Mouse (Mus musculus) embryonic facial prominence, embryonic 14.5 days (tissue): ENCODE data around the gene Coro7. TPM values are rescaled to one million over a fixed set of nuclear protein-coding genes. Genes with fewer than 3 reads are reported as not detected.

Experiments
- ATAC-seq: fragments of 200-750 bp; cut with Nextera tagmentation; 2 replicates; pipeline ENCODE4 v1.8.0; 2017; ENCODE audit warnings: low read depth, moderate number of reproducible peaks, moderate TSS enrichment
- DNase-seq: peaks from one replicate; pipeline ENCODE4 v3.0.0-alpha.2; 2015; ENCODE audit warnings: low spot score
- H3K27ac ChIP-seq: fragments of 300-500 bp; sonication (generic); replicated peaks from 2 replicates; pipeline ENCODE4 v1.5.1; 2014; ENCODE audit warnings: low read depth, mild to moderate bottlenecking, low read length, moderate library complexity
- H3K27me3 ChIP-seq: fragments of 300-500 bp; sonication (generic); replicated peaks from 2 replicates; pipeline ENCODE4 v1.6.1; 2014; ENCODE audit warnings: low read length; ENCODE audit not compliant: control insufficient read depth, insufficient read depth
- H3K36me3 ChIP-seq: fragments of 300-500 bp; sonication (generic); 2 replicates; pipeline ENCODE4 v1.6.1; 2014; ENCODE audit warnings: low read length, mixed read lengths; ENCODE audit not compliant: control insufficient read depth, insufficient read depth
- H3K4me1 ChIP-seq: fragments of 300-500 bp; sonication (generic); 2 replicates; pipeline ENCODE4 v1.6.1; 2014; ENCODE audit warnings: antibody characterized with exemption, low read length; ENCODE audit not compliant: control insufficient read depth, insufficient read depth
- H3K4me2 ChIP-seq: fragments of 300-500 bp; sonication (generic); 2 replicates; pipeline ENCODE4 v1.6.1; 2014; ENCODE audit warnings: low read depth, mild to moderate bottlenecking, low read length, moderate library complexity, mixed read lengths
- H3K4me3 ChIP-seq: fragments of 300-500 bp; sonication (generic); 2 replicates; pipeline ENCODE4 v1.5.1; 2014; ENCODE audit warnings: low read depth, mild to moderate bottlenecking, low read length
- H3K9ac ChIP-seq: fragments of 300-500 bp; sonication (generic); 2 replicates; pipeline ENCODE4 v1.6.1; 2014; ENCODE audit warnings: low read depth, mild to moderate bottlenecking, low read length, moderate library complexity, mixed read lengths
- H3K9me3 ChIP-seq: fragments of 300-500 bp; sonication (generic); 2 replicates; pipeline ENCODE4 v1.6.1; 2016; ENCODE audit warnings: low read length; ENCODE audit not compliant: control insufficient read depth
- WGBS: fragments of 180-500 bp; shearing (Covaris S2); extraction: QIAGEN DNeasy Blood & Tissue Kit; methylation state at CpG from one replicate; pipeline ENCODE4 v1.1.7; 2014; 5-methylcytosine and 5-hydroxymethylcytosine counted together
- polyA plus RNA-seq: library from polyadenylated mRNA; unstranded; fragments of >200 nt; fragmentation: Nextera tagmentation; extraction: Ambion mirVana; gene quantifications from 2 replicates; pipeline ENCODE4 v1.2.1, GENCODE M21; 2014

The Coro7 gene
- polyA plus RNA-seq, 1 experiment from 2014 or later, result 11.5 TPM

GRCm38 (mm10) chr16:4649211-4649610 is 30.4 kb downstream of the Coro7 start:
- peaks cover 58% of the 10 kb centered on the region for H3K4me1 ChIP-seq
- no peak overlapping the region for H3K4me2 ChIP-seq
- no peak overlapping the region for H3K4me3 ChIP-seq
- H3K27ac ChIP-seq, result no peak overlapping the region
- peaks cover 49% of the 10 kb centered on the region for H3K36me3 ChIP-seq
- ATAC-seq, result no peak
- H3K27me3 ChIP-seq, result no peaks in the 10 kb centered on the region
- 0 out of 2 replicates have a peak overlapping the region, but pooled peaks have one; percentile 14 for H3K9ac ChIP-seq
- H3K9me3 ChIP-seq, result no peaks in the 10 kb centered on the region
- DNase-seq, result no peak
- 87% methylated on average over 5 of the region's 5 CpGs for WGBS

- no peak for ATAC-seq
- peaks cover 52% of the 10 kb centered on the region for H3K36me3 ChIP-seq
- WGBS, result 88% methylated on average over 28 of the region's 28 CpGs
Measured at GRCm38 (mm10) chr16:4648416-4649023, 31.1 kb downstream of the Coro7 start.

GRCm38 (mm10) chr16:4647651-4648141 is 31.9 kb downstream of the Coro7 start:
- Histone ChIP-seq H3K9me3 (no peaks in the 10 kb centered on the region), H3K4me2 (peak overlapping the region; percentile 33; the same call in 1 of the 2 replicates), H3K27me3 (no peaks in the 10 kb centered on the region), H3K36me3 (peaks cover 54% of the 10 kb centered on the region), H3K4me1 (peaks cover 67% of the 10 kb centered on the region), H3K9ac (peak overlapping the region; percentile 40; the same call in 1 of the 2 replicates), H3K27ac (peak overlapping the region; percentile 83), H3K4me3 (no peak overlapping the region)
- 52% methylated on average over 13 of the region's 13 CpGs for WGBS
- peak; percentile 34 for ATAC-seq
- peak; percentile 89 for DNase-seq

More at GRCm38 (mm10) chr16:4648416-4649023, 31.1 kb downstream of the Coro7 start:
- no peak for DNase-seq
- Histone ChIP-seq H3K4me3 (no peak overlapping the region), H3K4me2 (no peak overlapping the region), H3K27ac (no peak overlapping the region), H3K27me3 (no peaks in the 10 kb centered on the region), H3K4me1 (peaks cover 64% of the 10 kb centered on the region), H3K9ac (no peak overlapping the region), H3K9me3 (no peaks in the 10 kb centered on the region)

GRCm38 (mm10) chr16:4646831-4647230 is 32.7 kb downstream of the Coro7 start:
- peak overlapping the region; percentile 83 for H3K27ac ChIP-seq
- no peak overlapping the region for H3K4me3 ChIP-seq
- peaks cover 48% of the 10 kb centered on the region for H3K36me3 ChIP-seq
- ATAC-seq (no peak), DNase-seq (no peak)
- H3K9me3 ChIP-seq, result no peaks in the 10 kb centered on the region
- peaks cover 67% of the 10 kb centered on the region for H3K4me1 ChIP-seq
- no peaks in the 10 kb centered on the region for H3K27me3 ChIP-seq
- H3K9ac ChIP-seq, result peak overlapping the region; percentile 40; the same call in 1 of the 2 replicates
- 50% methylated on average over 4 of the region's 4 CpGs for WGBS
- peak overlapping the region; percentile 33 for H3K4me2 ChIP-seq

- Histone ChIP-seq H3K4me2 (no peak overlapping the region), H3K4me3 (no peak overlapping the region), H3K4me1 (peaks cover 65% of the 10 kb centered on the region), H3K27me3 (no peaks in the 10 kb centered on the region), H3K9ac (no peak overlapping the region), H3K27ac (no peak overlapping the region), H3K9me3 (no peaks in the 10 kb centered on the region), H3K36me3 (peaks cover 46% of the 10 kb centered on the region)
- 72% methylated on average over 4 of the region's 4 CpGs for WGBS
- ATAC-seq, result no peak
- no peak for DNase-seq
Measured at GRCm38 (mm10) chr16:4645867-4646266, 33.7 kb downstream of the Coro7 start.

- Histone ChIP-seq H3K9ac (peak overlapping the region; percentile 28; the same call in 1 of the 2 replicates), H3K4me2 (peak overlapping the region; percentile 66), H3K4me3 (no peak overlapping the region), H3K4me1 (peaks cover 62% of the 10 kb centered on the region), H3K9me3 (no peaks in the 10 kb centered on the region), H3K27me3 (no peaks in the 10 kb centered on the region), H3K36me3 (peaks cover 26% of the 10 kb centered on the region), H3K27ac (peak overlapping the region; percentile 77)
- peak; percentile 5; the same call in 1 of the 2 replicates for ATAC-seq
- peak; percentile 71 for DNase-seq
- WGBS, result 66% methylated on average over 11 of the region's 11 CpGs
Measured at GRCm38 (mm10) chr16:4643670-4644419, 35.7 kb downstream of the Coro7 start.

GRCm38 (mm10) chr16:4642937-4643336 is 36.6 kb downstream of the Coro7 start:
- H3K36me3 ChIP-seq, result peaks cover 17% of the 10 kb centered on the region
- H3K4me3 ChIP-seq, result peak overlapping the region; percentile 64; the same call in 1 of the 2 replicates
- H3K9ac ChIP-seq, result peak overlapping the region; percentile 51
- H3K9me3 ChIP-seq, result no peaks in the 10 kb centered on the region
- H3K4me2 ChIP-seq, result peak overlapping the region; percentile 66
- DNase-seq (no peak), ATAC-seq (no peak)
- H3K4me1 ChIP-seq, result peaks cover 57% of the 10 kb centered on the region
- 82% methylated on average over 5 of the region's 6 CpGs for WGBS
- H3K27me3 ChIP-seq, result no peaks in the 10 kb centered on the region
- peak overlapping the region; percentile 77; the same call in 1 of the 2 replicates for H3K27ac ChIP-seq

GRCm38 (mm10) chr16:4642190-4642589 is 37.4 kb downstream of the Coro7 start:
- peak; percentile 90 for DNase-seq

More at GRCm38 (mm10) chr16:4642190-4642589, 37.4 kb downstream of the Coro7 start:
- no peaks in the 10 kb centered on the region for H3K9me3 ChIP-seq
- H3K36me3 ChIP-seq, result peaks cover 16% of the 10 kb centered on the region
- peak; percentile 53 for ATAC-seq
- H3K9ac ChIP-seq, result peak overlapping the region; percentile 51
- peak overlapping the region; percentile 66 for H3K4me2 ChIP-seq
- 20% methylated on average over 12 of the region's 13 CpGs for WGBS
- peak overlapping the region; percentile 77 for H3K27ac ChIP-seq
- peak overlapping the region; percentile 64 for H3K4me3 ChIP-seq
- peaks cover 49% of the 10 kb centered on the region for H3K4me1 ChIP-seq
- no peaks in the 10 kb centered on the region for H3K27me3 ChIP-seq
